Mouse (Mus musculus): ENCODE results near the gene Myo9b. TPM values are rescaled to one million over a fixed set of nuclear protein-coding genes. Genes with fewer than 3 reads are reported as not detected.

Myo9b gene
- polyA plus RNA-seq, 1 experiment: 56.8 TPM

GRCm38 (mm10) chr8:71376423-71377030, 104.0 kb downstream of the Myo9b start:
- no peak for TF ChIP-seq GATA1 (IDR thresholded peaks at IDR 0.05; ENCODE audit: low read length)

DNA sequence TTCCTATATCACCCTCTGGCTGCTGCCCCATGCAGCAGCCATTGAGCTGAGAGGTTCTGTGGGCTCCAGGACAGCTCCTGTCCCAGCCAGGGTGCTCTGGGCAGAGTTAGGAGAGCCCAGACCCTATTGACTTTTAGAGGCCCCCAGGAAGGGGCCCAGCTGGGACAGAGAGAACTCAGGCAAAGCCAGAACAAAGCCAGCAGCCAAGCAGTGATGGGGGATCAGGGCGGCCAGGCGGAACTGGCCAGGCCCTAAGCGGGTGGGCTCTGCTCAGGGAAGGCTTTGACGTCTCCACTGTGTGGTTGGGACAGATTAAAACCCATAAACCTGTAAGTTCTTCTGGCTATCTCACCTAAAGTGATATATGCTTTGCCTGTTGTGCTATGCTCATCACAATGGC, 106.5 kb downstream of the Myo9b start:
- TF ChIP-seq GATA1 (IDR thresholded peaks at IDR 0.05; ENCODE audit: low read length): no peak

GRCm38 (mm10) chr8:71379512-71380075, 107.1 kb downstream of the Myo9b start:
- TF ChIP-seq GATA1 (IDR thresholded peaks at IDR 0.05; ENCODE audit: low read length): no peak

GRCm38 (mm10) chr8:71380178-71381171, 108.0 kb downstream of the Myo9b start:
- TF ChIP-seq GATA1 (IDR thresholded peaks at IDR 0.05; ENCODE audit: low read length): no peak

DNA sequence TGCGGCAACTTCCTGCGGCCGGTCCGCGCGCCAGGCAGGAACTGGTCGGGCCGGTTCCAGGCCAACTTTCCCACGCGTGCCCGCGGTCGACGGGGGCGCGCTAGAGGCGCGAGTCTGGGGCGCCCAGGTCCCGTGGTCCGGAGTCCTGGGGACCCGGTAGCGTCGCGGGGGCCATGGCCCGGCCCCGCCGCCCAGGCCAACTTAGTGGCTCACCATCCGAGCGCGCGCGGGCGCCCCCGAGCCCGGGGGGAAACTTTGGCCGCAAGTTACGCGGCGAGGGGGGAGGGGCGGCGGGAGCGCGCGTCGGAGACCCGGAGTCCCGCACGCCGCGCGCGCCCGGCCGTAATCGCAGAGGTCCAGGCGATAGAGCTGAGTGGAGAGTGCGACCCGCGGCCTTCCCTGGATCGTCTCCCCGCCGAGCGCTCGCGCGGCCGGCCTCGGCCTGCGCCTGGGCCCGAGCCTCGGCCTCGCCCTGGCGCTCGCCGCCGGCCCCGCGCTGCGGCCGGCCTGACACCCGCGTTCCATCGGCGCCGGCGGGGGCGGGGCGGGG, 109.0 kb downstream of the Myo9b start, which contains the start of gene Nr2f6:
Gene Nr2f6, minus strand, starts transcription at position 540 of the 550 bp plus-strand sequence.
- TF ChIP-seq GATA1 (IDR thresholded peaks at IDR 0.05; ENCODE audit: low read length): no peak

DNA sequence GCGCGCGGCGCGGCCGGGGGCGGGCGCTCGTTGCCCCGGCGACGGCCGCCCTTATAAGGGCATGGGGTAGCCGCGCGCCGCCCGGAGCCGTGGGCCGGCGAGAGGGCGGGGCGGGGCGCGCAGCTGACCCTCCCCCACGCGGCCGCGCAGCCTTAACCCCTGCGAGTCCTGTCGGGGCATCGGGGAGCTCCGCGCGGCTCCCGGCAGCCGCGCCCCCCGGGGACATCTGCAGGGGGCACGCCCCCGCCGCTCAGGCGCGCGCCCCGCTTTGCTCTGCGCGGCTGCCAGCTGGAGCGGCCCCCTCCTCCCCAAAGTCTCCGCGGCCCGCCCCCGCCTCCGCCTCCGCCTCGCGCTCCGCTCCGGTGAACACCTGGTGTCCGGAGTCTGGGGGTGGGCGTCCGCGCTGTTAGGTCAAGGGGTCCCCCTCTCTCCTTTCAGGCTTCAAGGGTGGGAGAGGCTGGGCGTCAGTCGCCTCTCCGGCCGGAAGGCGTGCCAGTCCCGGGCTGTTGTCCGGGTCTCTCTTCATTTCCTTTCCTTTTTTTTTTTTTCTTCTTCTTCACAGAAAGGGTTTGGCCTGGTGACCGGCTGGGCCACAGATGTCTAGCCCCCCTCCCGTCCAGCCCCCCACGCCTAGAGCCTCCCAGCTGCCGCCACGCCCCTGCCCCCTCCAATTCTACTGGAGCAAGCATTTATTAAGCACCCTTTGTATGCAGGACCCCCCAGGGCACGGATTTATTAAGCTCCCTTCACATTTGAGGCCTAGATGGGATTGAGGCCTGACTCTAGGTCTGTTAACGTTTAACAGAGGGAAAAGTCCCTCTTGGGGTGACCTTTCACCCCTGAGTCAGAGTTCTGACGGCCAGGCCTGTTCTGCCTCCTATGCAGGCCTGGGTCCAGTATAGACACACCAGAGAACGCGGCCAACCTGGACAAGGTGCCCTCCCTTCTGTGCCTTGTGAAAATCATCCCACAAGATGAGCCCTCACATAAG, 109.8 kb downstream of the Myo9b start:
- TF ChIP-seq GATA1 (IDR thresholded peaks at IDR 0.05; ENCODE audit: low read length): no peak

GRCm38 (mm10) chr8:71383396-71383795, 110.9 kb downstream of the Myo9b start:
- no peak for TF ChIP-seq GATA1 (IDR thresholded peaks at IDR 0.05; ENCODE audit: low read length)

DNA sequence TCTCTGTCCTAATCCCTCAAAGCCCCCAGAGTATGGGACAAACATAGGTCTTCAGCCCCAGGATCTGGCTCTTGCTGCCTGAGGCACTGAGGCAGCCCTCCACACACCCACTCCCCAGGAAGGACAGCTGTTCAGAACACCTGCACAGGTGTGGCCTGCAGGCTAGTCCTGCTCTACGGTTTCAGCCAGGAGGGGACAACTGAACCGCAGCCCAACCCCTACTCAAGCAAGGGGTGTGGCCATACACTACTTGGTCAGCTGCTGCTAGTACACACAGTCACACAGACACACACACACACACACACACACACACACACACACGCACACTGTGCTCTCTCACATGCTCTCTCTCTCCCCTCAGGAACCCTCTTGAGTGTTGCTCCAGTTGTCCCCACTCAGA, 111.3 kb downstream of the Myo9b start:
- no peak for TF ChIP-seq GATA1 (IDR thresholded peaks at IDR 0.05; ENCODE audit: low read length)

DNA sequence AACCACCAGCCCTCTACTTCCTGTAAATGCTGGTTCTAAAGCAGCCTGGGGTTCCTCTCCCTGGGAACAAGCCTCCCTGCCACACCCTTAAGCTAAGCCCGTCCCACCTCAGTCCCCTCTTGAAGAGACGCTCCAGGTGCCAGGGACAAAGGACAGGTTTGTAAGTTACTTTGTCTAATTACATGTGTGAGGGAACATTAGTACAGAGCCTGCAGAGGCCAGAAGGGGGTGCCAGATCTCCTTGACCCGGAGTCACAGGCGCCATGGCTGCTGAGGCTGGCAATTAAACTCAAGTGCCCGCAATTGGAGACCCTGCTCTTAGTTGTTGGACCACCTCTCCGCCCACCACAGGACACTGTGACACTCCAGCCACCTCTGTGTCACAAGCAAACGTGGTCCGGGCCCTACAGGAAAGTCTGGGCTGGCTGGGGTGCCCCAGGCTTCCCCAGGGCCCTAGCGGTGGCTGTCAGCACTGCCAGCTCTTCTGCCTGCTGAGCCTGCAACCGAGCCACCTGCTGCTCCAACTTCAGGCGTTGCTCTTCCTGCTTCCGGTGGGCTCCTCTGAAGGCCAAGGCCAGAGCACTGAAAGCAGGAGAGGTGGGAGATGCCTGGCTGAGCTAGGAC, 112.8 kb downstream of the Myo9b start:
- no peak for TF ChIP-seq GATA1 (IDR thresholded peaks at IDR 0.05; ENCODE audit: low read length)

GRCm38 (mm10) chr8:71388267-71388666, 115.8 kb downstream of the Myo9b start:
- TF ChIP-seq GATA1 (IDR thresholded peaks at IDR 0.05; ENCODE audit: low read length): no peak

DNA sequence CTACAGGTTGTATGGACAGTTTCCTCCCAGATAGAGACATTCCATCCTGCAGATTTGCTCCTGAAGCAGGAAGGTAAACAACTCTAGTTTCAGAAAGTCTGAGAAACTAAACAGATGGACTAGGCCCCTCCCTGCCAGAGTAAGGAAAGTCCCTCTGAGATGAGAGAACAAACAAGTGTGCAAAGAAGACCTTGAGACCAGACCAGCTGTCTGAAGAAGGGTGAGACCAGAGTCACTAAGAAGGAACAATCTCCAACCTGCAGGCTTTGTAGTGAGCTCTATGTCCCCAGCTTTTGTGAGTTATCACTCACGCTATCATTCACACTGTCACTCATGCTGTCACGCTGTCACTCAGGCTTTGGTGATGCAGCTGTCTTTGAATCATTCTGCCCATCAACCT, 119.2 kb downstream of the Myo9b start:
- no peak for TF ChIP-seq GATA1 (IDR thresholded peaks at IDR 0.05; ENCODE audit: low read length)

DNA sequence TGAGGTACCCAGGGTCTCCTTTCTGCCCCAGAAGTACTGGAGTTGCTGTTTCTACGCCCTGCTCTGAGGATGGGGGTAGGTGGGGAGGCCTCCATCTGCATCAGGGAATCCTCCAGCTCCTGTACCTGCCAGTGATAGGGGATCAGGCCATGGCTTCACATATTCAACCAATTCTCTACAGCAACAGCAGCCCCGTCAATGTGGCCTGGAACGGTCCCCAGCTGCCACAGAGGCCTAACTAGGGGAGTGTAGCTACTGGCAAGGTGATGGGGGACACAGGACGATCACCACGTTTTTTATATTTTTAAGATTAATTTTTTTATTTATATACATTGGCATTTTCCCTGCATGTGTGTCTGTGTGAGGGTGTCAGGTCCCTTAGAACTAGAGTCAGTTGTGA, 119.9 kb downstream of the Myo9b start:
- no peak for TF ChIP-seq GATA1 (IDR thresholded peaks at IDR 0.05; ENCODE audit: low read length)

- TF ChIP-seq GATA1 (IDR thresholded peaks at IDR 0.05; ENCODE audit: low read length): no peak
Observed at GRCm38 (mm10) chr8:71392871-71393270, 120.4 kb downstream of the Myo9b start.

DNA sequence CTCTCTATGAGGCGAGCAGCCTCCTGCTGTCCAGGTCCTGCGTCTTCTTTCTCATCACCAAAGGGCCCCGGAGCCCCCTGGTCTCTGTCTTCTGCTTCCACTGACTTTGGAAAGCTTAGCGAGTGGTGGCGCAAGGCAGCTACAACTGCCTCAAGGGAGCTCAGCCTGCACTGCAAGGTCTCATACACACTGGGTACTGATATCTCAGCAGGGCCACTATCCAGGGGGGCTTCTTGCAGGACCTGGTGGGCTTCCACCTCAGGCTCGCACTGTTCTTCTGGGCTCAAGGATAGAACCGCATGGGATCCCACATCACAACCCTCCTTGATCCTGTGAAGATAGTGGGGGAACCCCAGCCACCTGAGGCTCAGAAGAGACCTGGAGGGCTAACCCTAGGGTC, 122.0 kb downstream of the Myo9b start:
- TF ChIP-seq GATA1 (IDR thresholded peaks at IDR 0.05; ENCODE audit: low read length): no peak
